Mouse (Mus musculus) heart, embryonic 16.5 days (tissue): ENCODE data around the gene Agt. TPM values are rescaled to one million over a fixed set of nuclear protein-coding genes. Genes with fewer than 3 reads are reported as not detected.

Experiments used
- ATAC-seq: fragments of 200-750 bp; cut with Nextera tagmentation; replicated peaks from 2 replicates; pipeline ENCODE4 v1.8.0; 2017; ENCODE audit warnings: moderate number of reproducible peaks; ENCODE audit not compliant: insufficient read depth, low FRiP score; ENCODE audit errors: extremely low read depth
- H3K27ac ChIP-seq: fragments of 300-500 bp; sonication (generic); 2 replicates; pipeline ENCODE4 v1.5.1; 2014; ENCODE audit warnings: mild to moderate bottlenecking, low read length, control low read depth, moderate library complexity
- H3K27me3 ChIP-seq: fragments of 300-500 bp; sonication (generic); 2 replicates; pipeline ENCODE4 v1.6.1; 2014; ENCODE audit warnings: low read length, mixed read lengths; ENCODE audit not compliant: control insufficient read depth, insufficient read depth
- H3K36me3 ChIP-seq: fragments of 300-500 bp; sonication (generic); 2 replicates; pipeline ENCODE4 v1.6.1; 2014; ENCODE audit not compliant: control insufficient read depth, insufficient read depth
- H3K4me1 ChIP-seq: fragments of 300-500 bp; sonication (generic); 2 replicates; pipeline ENCODE4 v1.6.1; 2014; ENCODE audit warnings: low read length, mixed read lengths; ENCODE audit not compliant: control insufficient read depth, insufficient read depth
- H3K4me2 ChIP-seq: fragments of 300-500 bp; sonication (generic); 2 replicates; pipeline ENCODE4 v1.6.1; 2014; ENCODE audit warnings: low read depth, mild to moderate bottlenecking, control low read depth, low read length
- H3K4me3 ChIP-seq: fragments of 300-500 bp; sonication (generic); 2 replicates; pipeline ENCODE4 v1.5.1; 2014; ENCODE audit warnings: mild to moderate bottlenecking, control low read depth, low read length
- H3K9ac ChIP-seq: fragments of 300-500 bp; sonication (generic); 2 replicates; pipeline ENCODE4 v1.6.1; 2014; ENCODE audit warnings: low read length, control low read depth
- H3K9me3 ChIP-seq: fragments of 300-500 bp; sonication (generic); replicated peaks from 2 replicates; pipeline ENCODE4 v1.6.1; 2016; ENCODE audit warnings: low read length; ENCODE audit not compliant: control insufficient read depth
- WGBS: fragments of 180-500 bp; shearing (Covaris S2); extraction: QIAGEN DNeasy Blood & Tissue Kit; methylation state at CpG from one replicate; pipeline ENCODE4 v1.1.7; 2014; 5-methylcytosine and 5-hydroxymethylcytosine counted together
- polyA plus RNA-seq: library from polyadenylated mRNA; unstranded; fragments of >200 nt; fragmentation: Nextera tagmentation; extraction: Ambion mirVana; gene quantifications from 2 replicates; pipeline ENCODE4 v1.2.1, GENCODE M21; 2015

Agt gene
- polyA plus RNA-seq, 1 experiment from 2014 or later, result 2.1 TPM

DNA sequence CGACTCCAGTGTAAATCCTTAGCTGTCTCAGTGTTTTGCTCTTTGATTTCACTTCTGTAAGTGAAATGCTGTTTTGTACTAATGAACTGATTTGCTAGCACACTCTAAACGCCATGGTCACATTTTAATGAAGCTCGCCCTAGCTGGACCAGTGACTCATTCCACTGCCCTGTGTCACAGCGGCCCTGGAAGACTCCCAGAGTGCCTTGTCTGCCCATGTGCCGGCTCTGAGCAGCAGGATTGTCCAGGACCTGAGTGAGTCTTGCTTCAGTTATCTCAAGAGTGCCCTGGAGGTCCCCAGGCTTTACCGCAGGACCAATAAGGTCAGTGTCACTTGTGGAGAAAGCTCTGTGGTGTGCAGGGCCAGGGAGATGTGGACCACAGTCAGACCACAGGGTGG, 23.1 kb downstream of the Agt start:
- 74% methylated on average over 6 of the region's 6 CpGs for WGBS
- no peaks in the 10 kb centered on the region for H3K4me1 ChIP-seq

DNA sequence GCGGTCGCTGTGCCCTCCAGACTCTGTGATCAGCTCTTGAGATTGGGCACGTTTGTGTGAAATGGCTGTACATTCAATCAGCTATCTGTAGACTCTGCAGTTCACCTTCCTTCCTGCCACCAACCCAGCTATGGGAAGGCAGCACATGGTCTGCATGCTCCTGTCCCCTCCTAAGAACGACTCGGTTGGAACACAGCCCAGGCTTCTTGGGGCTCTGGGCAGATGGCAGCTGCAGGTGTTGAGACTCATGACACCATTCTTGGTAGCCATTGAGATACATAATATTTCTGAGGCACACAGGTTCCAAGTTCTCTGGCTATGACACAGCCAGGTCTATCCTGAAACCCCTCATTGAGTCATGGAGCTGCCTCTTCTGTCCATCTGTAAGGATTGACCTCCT, 26.2 kb downstream of the Agt start:
- Histone ChIP-seq H3K9ac (no peak overlapping the region), H3K4me2 (no peak overlapping the region), H3K9me3 (no peaks in the 10 kb centered on the region), H3K36me3 (peaks cover 63% of the 10 kb centered on the region), H3K27ac (no peak overlapping the region), H3K4me3 (no peak overlapping the region), H3K4me1 (no peaks in the 10 kb centered on the region), H3K27me3 (no peaks in the 10 kb centered on the region)
- WGBS, result 85% methylated on average over 5 of the region's 5 CpGs
- no peak for ATAC-seq

More for the DNA sequence above, 23.1 kb downstream of the Agt start:
- H3K4me3 ChIP-seq, result no peak overlapping the region
- no peaks in the 10 kb centered on the region for H3K9me3 ChIP-seq
- no peak for ATAC-seq
- H3K4me2 ChIP-seq, result no peak overlapping the region
- no peak overlapping the region for H3K9ac ChIP-seq
- H3K27ac ChIP-seq, result no peak overlapping the region
- peaks cover 63% of the 10 kb centered on the region for H3K36me3 ChIP-seq
- no peaks in the 10 kb centered on the region for H3K27me3 ChIP-seq

DNA sequence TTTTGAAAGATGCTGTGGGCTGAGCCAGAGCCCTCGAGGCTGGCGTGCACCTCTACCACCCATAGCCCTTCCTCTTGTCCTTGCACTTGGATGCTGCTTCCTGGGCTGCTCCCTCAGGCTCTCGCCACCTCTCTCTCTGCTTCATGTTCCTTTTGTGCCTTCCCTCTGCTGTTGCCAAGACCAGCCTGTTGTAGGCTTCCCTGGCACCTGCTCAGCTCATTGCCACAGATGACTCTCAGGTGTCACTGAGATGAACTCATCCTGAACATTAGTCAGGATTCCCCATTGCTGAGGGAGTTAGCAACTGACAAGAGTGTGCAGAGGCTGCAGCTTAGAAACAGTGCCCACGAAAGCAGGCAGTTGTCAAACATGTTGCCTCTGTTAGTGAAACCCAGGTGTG, 27.5 kb downstream of the Agt start:
- no peak overlapping the region for H3K4me2 ChIP-seq
- no peaks in the 10 kb centered on the region for H3K9me3 ChIP-seq
- no peak overlapping the region for H3K4me3 ChIP-seq
- no peak overlapping the region for H3K9ac ChIP-seq
- H3K4me1 ChIP-seq, result no peaks in the 10 kb centered on the region
- WGBS, result 94% methylated on average over 4 of the region's 4 CpGs
- no peaks in the 10 kb centered on the region for H3K27me3 ChIP-seq
- H3K27ac ChIP-seq, result no peak overlapping the region
- no peak for ATAC-seq
- H3K36me3 ChIP-seq, result peaks cover 66% of the 10 kb centered on the region

DNA sequence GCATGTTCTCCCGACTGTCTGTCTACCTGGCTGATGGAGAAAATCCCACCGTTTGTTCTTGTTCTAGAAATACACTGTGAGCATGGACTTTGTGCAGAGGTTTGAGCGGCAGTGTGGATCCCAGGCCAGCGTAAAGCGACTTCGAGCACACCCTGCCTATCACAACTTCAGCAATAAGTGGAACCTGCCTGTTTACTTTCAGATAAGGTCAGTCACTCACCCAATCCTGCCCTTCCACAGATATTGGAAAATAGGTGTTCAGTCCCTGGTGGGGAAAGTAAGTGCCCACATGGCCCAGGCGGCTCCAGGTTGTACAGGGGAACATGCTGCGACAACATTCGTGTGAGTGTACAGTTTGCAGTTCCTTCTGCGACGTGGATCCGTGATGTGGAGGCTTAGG, 28.6 kb downstream of the Agt start:
- Histone ChIP-seq H3K9me3 (no peaks in the 10 kb centered on the region), H3K27me3 (no peaks in the 10 kb centered on the region), H3K4me1 (no peaks in the 10 kb centered on the region), H3K36me3 (peaks cover 62% of the 10 kb centered on the region), H3K27ac (no peak overlapping the region), H3K9ac (no peak overlapping the region), H3K4me2 (no peak overlapping the region), H3K4me3 (no peak overlapping the region)
- WGBS, result 87% methylated on average over 12 of the region's 12 CpGs
- no peak for ATAC-seq

DNA sequence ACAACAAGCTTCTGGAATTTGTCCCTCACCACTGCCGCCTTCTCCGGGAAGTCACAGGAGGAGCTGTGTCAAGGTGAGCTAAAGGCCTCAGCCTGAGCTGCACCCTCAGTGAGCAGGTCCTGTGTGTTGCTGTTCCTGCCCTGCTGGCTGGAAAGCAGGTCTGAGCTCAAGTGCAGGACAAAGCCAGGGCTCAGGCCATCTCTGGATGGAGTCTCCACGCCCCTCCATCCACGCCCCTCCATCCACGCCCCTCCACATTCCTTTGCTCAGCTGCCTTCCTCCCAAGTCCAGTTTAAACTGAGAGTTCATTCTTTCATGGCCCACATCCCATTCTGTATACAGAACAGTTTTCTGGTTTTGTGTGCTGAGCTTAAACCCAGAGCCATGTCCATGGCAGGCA, 34.1 kb downstream of the Agt start:
- WGBS, result 81% methylated on average over 5 of the region's 5 CpGs
- Histone ChIP-seq H3K4me3 (no peak overlapping the region), H3K4me2 (no peak overlapping the region), H3K27me3 (no peaks in the 10 kb centered on the region), H3K36me3 (peaks cover 47% of the 10 kb centered on the region), H3K9ac (no peak overlapping the region), H3K27ac (no peak overlapping the region), H3K9me3 (no peaks in the 10 kb centered on the region), H3K4me1 (peaks cover 4% of the 10 kb centered on the region)
- ATAC-seq, result no peak

DNA sequence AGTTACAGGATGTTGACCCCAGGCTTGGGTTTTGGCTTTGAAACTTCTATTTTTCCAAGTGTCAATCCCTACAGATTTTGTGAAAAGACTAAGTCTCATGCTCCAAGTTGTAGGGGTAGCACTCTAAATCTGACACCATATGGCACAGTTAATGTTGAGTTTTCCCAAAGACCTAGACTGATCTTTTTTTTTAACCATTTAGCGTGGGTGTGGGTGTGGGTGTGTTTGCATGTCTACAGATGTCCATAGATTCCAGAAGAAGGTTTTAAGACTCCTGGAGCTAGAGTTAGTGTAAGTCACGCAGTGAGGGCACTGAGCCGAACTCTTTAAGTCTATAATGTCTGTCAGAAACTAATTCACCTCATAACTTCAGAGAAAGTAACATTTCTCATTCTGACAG, 36.9 kb downstream of the Agt start:
- H3K4me2 ChIP-seq, result no peak overlapping the region
- no peak overlapping the region for H3K9ac ChIP-seq
- H3K4me1 ChIP-seq, result peaks cover 7% of the 10 kb centered on the region
- no peaks in the 10 kb centered on the region for H3K9me3 ChIP-seq
- no peaks in the 10 kb centered on the region for H3K27me3 ChIP-seq
- 94% methylated on average over 3 of the region's 3 CpGs for WGBS
- H3K27ac ChIP-seq, result no peak overlapping the region
- H3K4me3 ChIP-seq, result no peak overlapping the region
- peaks cover 26% of the 10 kb centered on the region for H3K36me3 ChIP-seq
- no peak for ATAC-seq

DNA sequence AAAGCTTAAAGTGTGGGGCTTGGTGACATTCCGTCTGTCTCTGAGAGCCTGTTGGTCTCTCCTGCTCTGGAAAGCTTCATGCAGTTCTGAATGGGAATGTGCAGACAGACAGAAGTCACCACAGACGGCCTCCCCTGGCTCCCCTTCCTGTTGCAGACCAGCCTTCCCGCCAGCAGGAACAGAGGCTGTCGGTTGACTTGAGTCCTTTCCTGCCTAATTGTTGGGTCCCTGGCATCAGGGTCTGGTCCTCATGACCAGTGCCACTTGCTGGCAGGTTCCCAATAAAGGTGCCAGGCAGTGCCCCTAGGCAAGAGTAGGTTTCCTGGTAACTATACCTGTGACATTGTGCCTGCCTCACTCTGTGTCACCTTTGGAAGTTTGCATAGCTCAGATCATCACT, 38.5 kb downstream of the Agt start:
- Histone ChIP-seq H3K9ac (no peak overlapping the region), H3K4me1 (peaks cover 7% of the 10 kb centered on the region), H3K4me2 (no peak overlapping the region), H3K27ac (no peak overlapping the region), H3K27me3 (no peaks in the 10 kb centered on the region), H3K9me3 (no peaks in the 10 kb centered on the region), H3K36me3 (peaks cover 39% of the 10 kb centered on the region), H3K4me3 (no peak overlapping the region)
- no peak for ATAC-seq
- 72% methylated on average over 4 of the region's 4 CpGs for WGBS

DNA sequence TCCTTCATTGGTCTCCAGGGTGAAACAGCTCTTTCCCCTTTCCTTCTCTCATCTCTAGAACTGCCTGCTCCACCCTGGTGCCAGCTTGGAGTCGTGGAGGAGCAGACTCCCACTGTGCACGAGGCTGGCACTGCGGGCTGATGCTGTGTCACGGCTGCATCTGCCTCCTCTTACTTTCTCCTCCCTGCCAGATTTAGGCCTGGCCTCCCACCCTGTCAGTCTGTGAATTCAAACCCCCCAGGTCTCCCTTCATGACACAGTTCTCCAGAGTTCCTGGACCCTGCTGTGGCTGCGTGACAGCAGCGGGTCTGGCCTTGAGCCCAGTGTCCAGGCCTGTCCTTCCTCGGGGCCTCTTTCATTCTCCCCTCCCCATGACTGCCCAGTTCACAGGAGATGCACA, 39.0 kb downstream of the Agt start:
- ATAC-seq, result no peak
- Histone ChIP-seq H3K4me1 (peaks cover 7% of the 10 kb centered on the region), H3K27me3 (no peaks in the 10 kb centered on the region), H3K27ac (no peak overlapping the region), H3K4me3 (no peak overlapping the region), H3K36me3 (peaks cover 40% of the 10 kb centered on the region), H3K4me2 (no peak overlapping the region), H3K9ac (no peak overlapping the region), H3K9me3 (no peaks in the 10 kb centered on the region)
- WGBS, result 73% methylated on average over 7 of the region's 7 CpGs

DNA sequence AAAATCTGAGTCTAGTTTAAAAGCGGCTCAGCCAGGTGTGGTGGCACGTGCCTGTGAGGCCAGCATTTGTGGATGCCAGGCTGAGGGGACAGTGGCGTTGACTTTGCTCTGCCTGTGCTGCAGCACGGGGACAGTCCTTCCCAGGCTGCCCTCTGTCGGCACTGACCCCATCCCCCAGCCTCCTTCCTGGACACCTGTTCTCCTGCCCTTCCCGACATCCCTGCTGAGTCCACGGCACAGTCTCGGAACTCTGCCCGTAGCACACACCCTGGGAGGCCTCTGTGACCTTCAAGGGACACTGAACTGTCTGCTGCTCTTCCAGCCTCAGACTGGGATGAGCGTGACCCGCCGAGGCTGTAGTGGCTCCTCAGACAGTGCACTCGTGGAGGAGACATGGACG, 39.4 kb downstream of the Agt start:
- no peak for ATAC-seq
- H3K4me2 ChIP-seq, result no peak overlapping the region
- H3K27ac ChIP-seq, result no peak overlapping the region
- WGBS, result 73% methylated on average over 14 of the region's 14 CpGs
- H3K4me3 ChIP-seq, result no peak overlapping the region
- H3K36me3 ChIP-seq, result peaks cover 36% of the 10 kb centered on the region
- H3K27me3 ChIP-seq, result no peaks in the 10 kb centered on the region
- H3K9ac ChIP-seq, result no peak overlapping the region
- H3K9me3 ChIP-seq, result no peaks in the 10 kb centered on the region
- H3K4me1 ChIP-seq, result peaks cover 7% of the 10 kb centered on the region

DNA sequence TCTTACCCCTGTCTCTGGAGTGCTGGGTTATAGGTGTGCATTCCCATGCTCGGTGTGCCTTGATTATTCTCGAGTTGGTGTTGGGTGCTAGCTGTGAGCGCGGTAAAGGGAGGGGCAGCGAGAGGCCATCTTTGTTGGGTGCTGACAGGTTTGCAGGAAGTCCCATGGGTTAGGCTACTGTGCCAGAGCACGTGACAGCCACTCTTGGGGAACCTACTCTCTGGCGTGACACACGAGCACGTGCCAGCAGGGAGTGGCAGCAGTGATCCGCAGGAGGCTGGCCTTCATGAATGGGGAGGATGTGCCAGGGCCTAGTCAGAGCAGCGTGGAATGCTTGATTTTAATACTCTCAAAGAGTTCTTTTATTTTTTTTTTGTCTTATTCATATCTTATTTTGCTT, 43.2 kb downstream of the Agt start:
- no peak for ATAC-seq
- Histone ChIP-seq H3K4me3 (no peak overlapping the region), H3K4me1 (peaks cover 17% of the 10 kb centered on the region), H3K9me3 (no peaks in the 10 kb centered on the region), H3K27me3 (no peaks in the 10 kb centered on the region), H3K27ac (no peak overlapping the region), H3K36me3 (peaks cover 28% of the 10 kb centered on the region), H3K9ac (no peak overlapping the region), H3K4me2 (no peak overlapping the region)
- 94% methylated on average over 11 of the region's 11 CpGs for WGBS
